Mouse (Mus musculus): ENCODE measurements around the gene Psma3. TPM values are rescaled to one million over a fixed set of nuclear protein-coding genes. Genes with fewer than 3 reads are reported as not detected.
A peak's percentile ranks its signal among the peaks of the same experiment; 100 is the strongest.

The Psma3 gene
- total and polyA plus RNA-seq, 3 experiments, result 295 to 304 TPM; not detected in 1

DNA sequence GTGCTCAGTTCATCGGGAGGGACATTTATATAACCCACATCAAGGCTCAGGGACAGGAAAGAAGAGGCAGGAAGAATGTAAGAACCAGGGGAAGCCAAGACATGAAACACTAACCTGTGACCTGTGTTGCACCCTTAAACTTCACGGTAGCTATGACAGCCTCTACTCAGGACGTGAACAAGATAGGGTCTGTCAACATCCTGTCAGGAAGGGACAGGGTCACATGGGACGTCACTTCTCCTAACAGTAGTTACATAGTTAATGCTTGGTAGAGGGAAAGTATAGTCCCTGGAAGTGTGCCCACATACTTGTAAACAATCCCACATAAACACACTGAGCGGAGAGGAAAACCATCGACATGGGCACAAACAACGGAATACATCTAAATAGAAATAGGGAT, 32.5 kb downstream of the Psma3 start:
- H3K79me2 ChIP-seq (ENCODE audit: control insufficient read depth, insufficient read depth, low read length, poor library complexity), result peaks cover 6% of the 10 kb centered on the region
- no peaks in the 10 kb centered on the region for H3K9me3 ChIP-seq (replicated peaks; ENCODE audit: insufficient read depth, low read length)
- H3K27me3 ChIP-seq (ENCODE audit: control insufficient read depth in 1 of 2, insufficient read depth in 2 of 2, low read length in 2 of 2), result no peaks in the 10 kb centered on the region
- H3K36me3 ChIP-seq (ENCODE audit: control insufficient read depth in 1 of 2, insufficient read depth in 2 of 2, low read length in 2 of 2), result peaks cover 18 to 32% of the 10 kb centered on the region in 2 experiments
- H3K4me1 ChIP-seq (ENCODE audit: control insufficient read depth in 1 of 2, insufficient read depth in 2 of 2, low read length in 2 of 2), result 0 out of 4 replicates have a peak, but pooled peaks cover 0 to 4% of the 10 kb centered on the region in 2 experiments
- H3K27ac ChIP-seq (ENCODE audit: control insufficient read depth, low read depth, low read length), result no peak overlapping the region
- H3K9ac ChIP-seq (ENCODE audit: control insufficient read depth, low read depth, low read length, poor library complexity, severe bottlenecking), result no peak overlapping the region
- TF ChIP-seq ZKSCAN1 (IDR thresholded peaks at IDR 0.05; ENCODE audit: low read depth, low read length) (no peak), ZC3H11A (IDR thresholded peaks at IDR 0.05; ENCODE audit: low read depth, low read length) (no peak), MAFK (IDR thresholded peaks at IDR 0.05; ENCODE audit: borderline replicate concordance, low read depth, low read length) (no peak), HCFC1 (IDR thresholded peaks at IDR 0.05; ENCODE audit: low read depth, low read length) (no peak), KAT2A (conservative IDR thresholded peaks at IDR 0.05; ENCODE audit: low read depth, low read length) (no peak), NRF1 (IDR thresholded peaks at IDR 0.05; ENCODE audit: insufficient read depth, low read depth, low read length, poor library complexity, severe bottlenecking) (no peak)
- no peak overlapping the region for H3K4me3 ChIP-seq (ENCODE audit: control insufficient read depth in 1 of 2, insufficient read depth in 1 of 2, low read depth in 2 of 2, low read length in 2 of 2)
- no peak for DNase-seq (ENCODE audit: low read depth, low spot score)

DNA sequence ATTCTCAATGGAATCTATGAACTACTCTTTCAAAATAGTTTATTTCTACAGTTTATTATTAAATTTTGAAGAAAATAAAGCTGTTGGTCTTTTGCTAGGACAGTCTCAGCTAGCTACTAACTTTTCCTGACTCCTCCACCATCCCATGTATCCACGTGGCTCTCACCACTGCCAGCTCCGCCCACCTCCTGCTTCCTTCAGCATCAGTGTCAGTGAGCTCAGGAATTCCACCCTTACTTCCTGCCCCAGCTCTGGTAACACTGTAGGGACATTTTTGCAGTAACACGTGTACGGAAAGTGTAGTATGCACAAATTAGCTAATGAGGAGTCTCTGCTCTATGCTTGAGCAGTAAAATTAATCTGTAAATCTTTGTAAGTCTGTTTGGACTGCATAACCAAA, 35.3 kb downstream of the Psma3 start:
- H3K9me3 ChIP-seq (replicated peaks; ENCODE audit: insufficient read depth, low read length), result no peaks in the 10 kb centered on the region
- H3K79me2 ChIP-seq (ENCODE audit: control insufficient read depth, insufficient read depth, low read length, poor library complexity), result peaks cover 27% of the 10 kb centered on the region
- TF ChIP-seq TBP (IDR thresholded peaks at IDR 0.05; ENCODE audit: low read depth, low read length) (no peak), POLR2AphosphoS2 (IDR thresholded peaks at IDR 0.05; ENCODE audit: low read length) (no peak), GABPA (IDR thresholded peaks at IDR 0.05; ENCODE audit: low read depth, low read length) (no peak), GATA1 (IDR thresholded peaks at IDR 0.05; ENCODE audit: low read depth, low read length) (no peak), ETS1 (IDR thresholded peaks at IDR 0.05; ENCODE audit: low read depth, low read length) (no peak)
- no peak overlapping the region for H3K27ac ChIP-seq (ENCODE audit: control insufficient read depth, low read depth, low read length)
- no peaks in the 10 kb centered on the region for H3K27me3 ChIP-seq (ENCODE audit: control insufficient read depth in 1 of 2, insufficient read depth in 2 of 2, low read length in 2 of 2)
- no peak overlapping the region for H3K4me3 ChIP-seq (ENCODE audit: control insufficient read depth in 1 of 2, insufficient read depth in 1 of 2, low read depth in 2 of 2, low read length in 2 of 2)
- H3K9ac ChIP-seq (ENCODE audit: control insufficient read depth, low read depth, low read length, poor library complexity, severe bottlenecking), result no peak overlapping the region
- no peak for DNase-seq (ENCODE audit: low read depth, low spot score)
- peaks cover 34 to 38% of the 10 kb centered on the region in 2 experiments for H3K36me3 ChIP-seq (ENCODE audit: control insufficient read depth in 1 of 2, insufficient read depth in 2 of 2, low read length in 2 of 2)
- peaks cover 0 to 15% of the 10 kb centered on the region in 2 experiments; a peak in 2 of 4 replicates for H3K4me1 ChIP-seq (ENCODE audit: control insufficient read depth in 1 of 2, insufficient read depth in 2 of 2, low read length in 2 of 2)

DNA sequence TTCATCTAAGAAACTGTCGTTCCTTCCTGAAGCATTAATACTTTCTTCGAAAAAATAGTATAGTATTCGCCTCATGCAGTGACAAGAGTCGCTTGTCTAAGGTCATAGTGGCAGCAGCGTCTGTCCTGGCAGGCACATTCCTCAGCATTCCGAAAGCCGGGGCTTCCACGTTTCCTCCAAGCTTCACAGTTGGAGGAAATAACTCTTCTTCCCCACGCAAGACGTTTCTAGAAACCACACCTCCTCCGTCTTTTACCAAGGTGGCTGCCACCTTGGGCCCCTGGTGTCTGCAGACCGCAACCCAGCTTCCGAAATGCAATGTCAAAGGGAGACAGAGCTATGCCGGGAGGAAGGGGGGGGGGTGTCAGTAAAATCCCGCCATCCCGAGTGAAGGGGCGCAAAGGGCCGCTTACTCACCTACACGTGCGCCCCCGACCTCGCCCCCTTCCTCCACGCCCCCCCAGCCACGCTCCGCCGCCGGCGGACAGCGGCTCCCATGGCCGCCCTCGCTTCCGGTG, 40.5 kb downstream of the Psma3 start:
- Histone ChIP-seq H3K36me3 (ENCODE audit: control insufficient read depth in 1 of 2, insufficient read depth in 2 of 2, low read length in 2 of 2) (peaks cover 21 to 30% of the 10 kb centered on the region in 2 experiments), H3K4me1 (ENCODE audit: control insufficient read depth in 1 of 2, insufficient read depth in 2 of 2, low read length in 2 of 2) (peaks cover 2 to 15% of the 10 kb centered on the region in 2 experiments; a peak in 2 of 4 replicates), H3K27me3 (ENCODE audit: control insufficient read depth in 1 of 2, insufficient read depth in 2 of 2, low read length in 2 of 2) (no peaks in the 10 kb centered on the region), H3K9ac (ENCODE audit: control insufficient read depth, low read depth, low read length, poor library complexity, severe bottlenecking) (peak overlapping the region; percentile 92), H3K79me2 (ENCODE audit: control insufficient read depth, insufficient read depth, low read length, poor library complexity) (peaks cover 42% of the 10 kb centered on the region), H3K27ac (ENCODE audit: control insufficient read depth, low read depth, low read length) (peak overlapping the region; percentile 97), H3K9me3 (replicated peaks; ENCODE audit: insufficient read depth, low read length) (no peaks in the 10 kb centered on the region), H3K4me3 (ENCODE audit: control insufficient read depth in 1 of 2, insufficient read depth in 1 of 2, low read depth in 2 of 2, low read length in 2 of 2) (peak overlapping the region; percentile 66 to 89)
- DNase-seq (ENCODE audit: low read depth, low spot score), result no peak
- no peak for TF ChIP-seq RAD21 (IDR thresholded peaks at IDR 0.05; ENCODE audit: low read depth, low read length)
- TF ChIP-seq MXI1 (IDR thresholded peaks at IDR 0.05; ENCODE audit: low read depth, low read length), result peak; percentile 99
- TF ChIP-seq GABPA (IDR thresholded peaks at IDR 0.05; ENCODE audit: low read depth, low read length), result no peak
- no peak for TF ChIP-seq ZNF384 (IDR thresholded peaks at IDR 0.05; ENCODE audit: low read depth, low read length)
- TF ChIP-seq TAL1 (IDR thresholded peaks at IDR 0.05; ENCODE audit: low read length), result no peak
- no peak for TF ChIP-seq ZC3H11A (IDR thresholded peaks at IDR 0.05; ENCODE audit: low read depth, low read length)
- TF ChIP-seq TCF12 (IDR thresholded peaks at IDR 0.05; ENCODE audit: low read depth, low read length), result no peak
- TF ChIP-seq HCFC1 (IDR thresholded peaks at IDR 0.05; ENCODE audit: low read depth, low read length), result no peak
- TF ChIP-seq MYC (IDR thresholded peaks at IDR 0.05; ENCODE audit: low read depth, low read length), result no peak
- TF ChIP-seq USF1 (IDR thresholded peaks at IDR 0.05; ENCODE audit: low read depth, low read length), result no peak
- 0 out of 2 replicates have a peak, but pooled peaks have one; percentile 14 for TF ChIP-seq CHD1 (IDR thresholded peaks at IDR 0.05; ENCODE audit: low read depth, low read length)
- TF ChIP-seq UBTF (IDR thresholded peaks at IDR 0.05; ENCODE audit: borderline replicate concordance, insufficient read depth, low read depth, low read length), result no peak
- no peak for TF ChIP-seq KAT2A (conservative IDR thresholded peaks at IDR 0.05; ENCODE audit: low read depth, low read length)
- TF ChIP-seq NELFE (IDR thresholded peaks at IDR 0.05; ENCODE audit: low read depth, low read length), result no peak
- no peak for TF ChIP-seq ELF1 (IDR thresholded peaks at IDR 0.05; ENCODE audit: low read depth, low read length)
- TF ChIP-seq ETS1 (IDR thresholded peaks at IDR 0.05; ENCODE audit: low read depth, low read length), result no peak
- TF ChIP-seq JUND (IDR thresholded peaks at IDR 0.05; ENCODE audit: low read depth, low read length), result no peak
- no peak for TF ChIP-seq POLR2AphosphoS2 (IDR thresholded peaks at IDR 0.05; ENCODE audit: low read length)
- no peak for TF ChIP-seq CTCF (IDR thresholded peaks at IDR 0.05 in 2 of 3, conservative IDR thresholded peaks at IDR 0.05 in 1 of 3; ENCODE audit: control insufficient read depth in 1 of 3, insufficient read depth in 1 of 3, low read depth in 2 of 3, low read length in 3 of 3, poor library complexity in 1 of 3, severe bottlenecking in 1 of 3)
- no peak for TF ChIP-seq POLR2A (IDR thresholded peaks at IDR 0.05; ENCODE audit: control insufficient read depth in 1 of 2, insufficient read depth in 1 of 2, low read depth in 1 of 2, low read length in 2 of 2, poor library complexity in 1 of 2)
- no peak for TF ChIP-seq GATA1 (IDR thresholded peaks at IDR 0.05; ENCODE audit: low read depth, low read length)
